In the genomic region with DNA sequence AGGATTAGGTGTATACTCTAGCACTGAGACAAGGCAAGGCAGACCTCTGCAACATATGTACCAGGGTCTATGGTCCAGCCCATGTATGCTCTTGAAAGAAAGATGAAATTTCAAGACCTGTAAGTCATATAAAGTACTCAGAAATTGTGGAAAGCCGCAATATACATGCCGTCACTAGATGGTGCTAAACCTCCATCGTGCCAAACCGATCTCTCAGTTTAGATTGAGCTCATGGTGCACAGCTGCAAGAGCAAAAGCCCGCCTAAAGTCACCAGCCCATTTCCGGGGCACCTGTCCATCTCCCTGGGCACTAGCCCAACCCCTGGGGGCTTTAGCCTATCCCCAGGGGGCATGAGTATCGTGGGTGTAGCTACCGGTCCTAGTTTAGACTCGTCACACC, we compare ENCODE assay signal across 9 mouse cellular contexts. TPM values are rescaled to one million over a fixed set of nuclear protein-coding genes. Genes with fewer than 3 reads are reported as not detected.
DNase-seq lines count a peak whose midpoint lies in the region; ATAC-seq and TF ChIP-seq lines count a peak whose summit lies in the region.
"Had no signal": no experiment of that assay in that cellular context is flagged by ENCODE, and none has a peak within 500 bp of the region (broad histone marks: within the 10 kb centered on the region; RNA-seq: fewer than 3 reads in every experiment).

No protein-coding gene starts in this region.

- no peaks in the 10 kb centered on the region; the same call in 1 of the 2 replicates for H3K9me3 ChIP-seq in stomach, embryonic 14.5 days (ENCODE audit: control insufficient read depth, low read depth, low read length)

- no peak for TF ChIP-seq POLR2A in bone marrow, adult 2 months (IDR thresholded peaks at IDR 0.05; ENCODE audit: borderline replicate concordance, control insufficient read depth, low read depth, low read length)

- no peak overlapping the region for H3K27ac ChIP-seq in bone marrow, adult 2 months (ENCODE audit: control insufficient read depth, insufficient read depth, low read depth, low read length, poor library complexity)
- H3K27ac ChIP-seq in stomach, embryonic 14.5 days (ENCODE audit: low read length): no peak overlapping the region

- peak; percentile 19; the same call in 1 of the 2 replicates for TF ChIP-seq CTCF in bone marrow, adult 2 months (IDR thresholded peaks at IDR 0.05; ENCODE audit: control insufficient read depth, insufficient read depth, low read length)

- no peak overlapping the region for H3K4me2 ChIP-seq in stomach, embryonic 14.5 days (replicated peaks; ENCODE audit: low read depth, low read length)

- no peaks in the 10 kb centered on the region for H3K27me3 ChIP-seq in stomach, embryonic 14.5 days (ENCODE audit: control insufficient read depth, insufficient read depth, low read length)

- ATAC-seq in frontal cortex, adult (ENCODE audit: low TSS enrichment): no peak
- peak; percentile 98 for ATAC-seq in megakaryocyte progenitor cell, adult 5-6 weeks (replicated peaks; ENCODE audit: poor library complexity)
- 0 out of 2 replicates have a peak, but pooled peaks have one; percentile 37 for ATAC-seq in stomach, embryonic 14.5 days (ENCODE audit: insufficient number of reproducible peaks, insufficient read depth, low FRiP score, low read depth)

- H3K36me3 ChIP-seq in stomach, embryonic 14.5 days (ENCODE audit: control insufficient read depth, insufficient read depth, low read length): no peaks in the 10 kb centered on the region

- intact Hi-C loops in gastrocnemius, postnatal 14 days (cut with DNase I; ENCODE audit: low total_unique reads): no loop called here

- WGBS in bone marrow, adult 2 months: 26% methylated on average over 9 of the region's 9 CpGs
- WGBS in stomach, embryonic 14.5 days: 29% methylated on average over 9 of the region's 9 CpGs

- H3K4me3 ChIP-seq in bone marrow, adult 2 months (replicated peaks; ENCODE audit: control insufficient read depth, low read depth, low read length): no peak overlapping the region
- no peak overlapping the region for H3K4me3 ChIP-seq in stomach, embryonic 14.5 days (ENCODE audit: low read depth, low read length)

- peak; percentile 4 to 42 for DNase-seq in frontal cortex, postnatal 10 days (ENCODE audit: low spot score in 2 of 2)
- peak; percentile 74 to 75 for DNase-seq in B cell, adult 2 months
- peak; percentile 12 for DNase-seq in gastrocnemius, postnatal 14 days
- peak; percentile 11 to 41 for DNase-seq in layer of hippocampus, postnatal 36 days

- H3K4me1 ChIP-seq in bone marrow, adult 2 months (ENCODE audit: control insufficient read depth, insufficient read depth, low read length): no peaks in the 10 kb centered on the region
- H3K4me1 ChIP-seq in stomach, embryonic 14.5 days (ENCODE audit: control insufficient read depth, insufficient read depth, low read length): no peaks in the 10 kb centered on the region

- H3K9ac ChIP-seq in stomach, embryonic 14.5 days (replicated peaks; ENCODE audit: low read depth, low read length): no peak overlapping the region

RNA-seq across cellular contexts. Expression of gene Vmn1r234, which starts 5.8 kb away (rescaled TPM):
- polyA plus RNA-seq in bone marrow, adult 2 months (2011; ENCODE audit: insufficient read depth, insufficient read length, low replicate concordance, missing spikeins): not detected in 2 replicates
- not detected for total RNA-seq in gastrocnemius, postnatal 14 days (2021)
- not detected for total RNA-seq in layer of hippocampus, postnatal 36 days (2021)
- total RNA-seq in megakaryocyte progenitor cell, adult 5-6 weeks (2015): not detected in 2 replicates
- not detected in 2 replicates for total RNA-seq in megakaryocyte progenitor cell, adult 5-6 weeks (2017)
- polyA plus RNA-seq in stomach, embryonic 14.5 days (2014; fragmentation: Nextera tagmentation; extraction: Ambion mirVana): not detected in 2 replicates
- polyA plus RNA-seq: lung, embryonic 16.5 days had no signal

RNA-seq across cellular contexts. Expression of gene Vmn1r235, which starts 24.6 kb away (rescaled TPM):
- not detected in 2 replicates for polyA plus RNA-seq in bone marrow, adult 2 months (2011; ENCODE audit: insufficient read depth, insufficient read length, low replicate concordance, missing spikeins)
- total RNA-seq in gastrocnemius, postnatal 14 days (2021): not detected
- not detected for total RNA-seq in layer of hippocampus, postnatal 36 days (2021)
- total RNA-seq in megakaryocyte progenitor cell, adult 5-6 weeks (2015): not detected in 2 replicates
- not detected in 2 replicates for total RNA-seq in megakaryocyte progenitor cell, adult 5-6 weeks (2017)
- polyA plus RNA-seq in stomach, embryonic 14.5 days (2014; fragmentation: Nextera tagmentation; extraction: Ambion mirVana): not detected in 2 replicates
- polyA plus RNA-seq: lung, embryonic 16.5 days had no signal

RNA-seq across cellular contexts. Expression of gene Vmn1r236, which starts 51.1 kb away (rescaled TPM):
- 0.32 TPM in 1 of 2 replicates, not detected in the other for polyA plus RNA-seq in bone marrow, adult 2 months (2011; ENCODE audit: insufficient read depth, insufficient read length, low replicate concordance, missing spikeins)
- not detected for total RNA-seq in gastrocnemius, postnatal 14 days (2021)
- not detected for total RNA-seq in layer of hippocampus, postnatal 36 days (2021)
- not detected in 2 replicates for total RNA-seq in megakaryocyte progenitor cell, adult 5-6 weeks (2015)
- total RNA-seq in megakaryocyte progenitor cell, adult 5-6 weeks (2017): not detected in 2 replicates
- polyA plus RNA-seq in stomach, embryonic 14.5 days (2014; fragmentation: Nextera tagmentation; extraction: Ambion mirVana): not detected in 2 replicates
- polyA plus RNA-seq: lung, embryonic 16.5 days had no signal

Comparison
In these comparisons a context has a peak if more than half of its experiments do, and no peak if none do; other contexts are left out.
1. DNase-seq: peak in every context shown above with its lines; median percentile 74 in B cell, adult 2 months; 26 in layer of hippocampus, postnatal 36 days; 23 in frontal cortex, postnatal 10 days; 12 in gastrocnemius, postnatal 14 days.